Mouse (Mus musculus) lung, adult 2 months (tissue): Measurements from ENCODE around the gene Plekha1.

Experiments
- CTCF ChIP-seq: fragments of 200-500 bp; IDR thresholded peaks from 2 replicates; pipeline ENCODE4 v1.5.1; 2011; ENCODE audit warnings: mild to moderate bottlenecking, low read length, control low read depth; ENCODE audit not compliant: insufficient read depth
- POLR2A ChIP-seq: fragments of 200-500 bp; IDR thresholded peaks from 2 replicates; pipeline ENCODE4 v1.6.1; 2011; ENCODE audit warnings: low read depth, mild to moderate bottlenecking, control low read depth, low read length, borderline replicate concordance; ENCODE audit errors: extremely low read depth

GRCm38 (mm10) chr7:130930401-130930800 is 64.8 kb downstream of the Plekha1 start:
- TF ChIP-seq POLR2A = no peak
- TF ChIP-seq CTCF = no peak
